Mouse (Mus musculus) E14TG2a.4 (cell line): ENCODE measurements at regions not wholly inside any gene's neighbourhood (a gene's known extent, or its start where the extent isn't known, plus 50 kb on each side); places are given as distances from the start of the nearest gene placed in this dataset.

Experiments
- H3K27me3 ChIP-seq: 2 replicates; pipeline ENCODE4 v1.6.1; 2014; ENCODE audit warnings: low read length, control low read depth; ENCODE audit not compliant: insufficient read depth
- H3K36me3 ChIP-seq: 2 replicates; pipeline ENCODE4 v1.6.1; 2014; ENCODE audit warnings: low read length, control low read depth; ENCODE audit not compliant: insufficient read depth
- H3K4me1 ChIP-seq: replicated peaks from 2 replicates; pipeline ENCODE4 v1.6.1; 2014; ENCODE audit warnings: low read depth, low read length, control low read depth
- H3K4me3 ChIP-seq: replicated peaks from 2 replicates; pipeline ENCODE4 v1.5.1; 2014; ENCODE audit warnings: mild to moderate bottlenecking, low read length
- H3K9me3 ChIP-seq: 2 replicates; pipeline ENCODE4 v1.6.1; 2014; ENCODE audit warnings: low read length, control low read depth
- CTCF ChIP-seq: conservative IDR thresholded peaks from 2 replicates; pipeline ENCODE4 v1.5.1; 2014; ENCODE audit warnings: low read length
- NANOG ChIP-seq: IDR thresholded peaks from 2 replicates; pipeline ENCODE4 v1.6.1; 2014; ENCODE audit warnings: borderline replicate concordance, low read length, mixed read lengths
- POU5F1 ChIP-seq: IDR thresholded peaks from 2 replicates; pipeline ENCODE4 v1.6.1; 2014; ENCODE audit warnings: low read length, borderline replicate concordance

GRCm38 (mm10) chr9:52280995-52281394 lies 112.6 kb upstream of the Zc3h12c start:
- Histone ChIP-seq H3K4me3 (no peak overlapping the region), H3K9me3 (no peaks in the 10 kb centered on the region), H3K4me1 (peaks cover 29% of the 10 kb centered on the region), H3K27me3 (peaks cover 11% of the 10 kb centered on the region), H3K36me3 (no peaks in the 10 kb centered on the region)
- TF ChIP-seq POU5F1 = no peak
- no peak for TF ChIP-seq NANOG
- TF ChIP-seq CTCF = no peak

GRCm38 (mm10) chr9:52280556-52280955 lies 112.2 kb upstream of the Zc3h12c start:
- Histone ChIP-seq H3K9me3 (no peaks in the 10 kb centered on the region), H3K27me3 (peaks cover 14% of the 10 kb centered on the region), H3K4me1 (peaks cover 26% of the 10 kb centered on the region), H3K36me3 (no peaks in the 10 kb centered on the region), H3K4me3 (no peak overlapping the region)
- TF ChIP-seq CTCF (no peak), POU5F1 (no peak), NANOG (no peak)

DNA sequence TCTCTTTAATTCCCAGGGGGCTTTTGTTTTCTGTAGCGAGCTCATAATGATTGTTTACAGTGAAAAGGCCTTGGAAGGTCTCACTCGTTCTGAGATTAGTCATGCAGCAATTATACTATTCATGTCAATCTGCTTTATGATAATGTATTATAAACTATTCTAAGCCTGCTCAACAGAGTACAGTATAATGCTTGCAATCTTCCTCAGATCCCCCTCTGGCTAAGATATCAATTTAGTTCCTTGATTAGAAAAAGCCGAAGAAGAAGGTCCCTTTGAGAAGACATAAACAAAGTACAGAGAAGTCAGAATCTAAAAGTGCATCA lies 110.3 kb upstream of the Zc3h12c start:
- Histone ChIP-seq H3K9me3 (no peaks in the 10 kb centered on the region), H3K4me1 (peaks cover 24% of the 10 kb centered on the region), H3K36me3 (no peaks in the 10 kb centered on the region), H3K27me3 (peaks cover 12% of the 10 kb centered on the region), H3K4me3 (no peak overlapping the region)
- TF ChIP-seq CTCF = no peak
- TF ChIP-seq NANOG = no peak
- no peak for TF ChIP-seq POU5F1

- no peak for TF ChIP-seq CTCF
- peak; percentile 69 for TF ChIP-seq POU5F1
- TF ChIP-seq NANOG = peak; percentile 84; the same call in 1 of the 2 replicates
- Histone ChIP-seq H3K27me3 (peaks cover 10% of the 10 kb centered on the region), H3K36me3 (no peaks in the 10 kb centered on the region), H3K4me1 (peaks cover 24% of the 10 kb centered on the region), H3K4me3 (no peak overlapping the region), H3K9me3 (no peaks in the 10 kb centered on the region)
These were observed 109.8 kb upstream of the Zc3h12c start for GRCm38 (mm10) chr9:52277954-52278700.

DNA sequence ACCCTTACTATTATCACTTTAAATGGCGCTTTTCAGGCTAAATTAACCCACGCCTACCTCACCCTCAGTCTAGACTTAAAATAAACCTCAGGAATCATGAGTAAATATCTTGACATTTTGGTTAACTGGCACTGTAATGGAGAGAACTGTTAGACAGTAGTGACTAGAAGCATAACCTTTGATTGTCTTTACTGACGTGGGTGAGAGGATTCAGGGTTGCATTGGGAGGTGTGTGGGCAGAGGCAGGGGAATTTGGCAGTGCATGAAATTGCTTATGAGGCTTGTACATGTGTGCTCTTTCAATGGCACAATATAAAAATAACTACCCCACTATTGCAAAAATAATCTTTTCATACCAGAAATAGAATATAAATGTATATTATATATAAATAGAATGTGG lies 105.6 kb upstream of the Zc3h12c start:
- TF ChIP-seq POU5F1 (no peak), NANOG (no peak), CTCF (no peak)
- H3K27me3 ChIP-seq = peaks cover 10% of the 10 kb centered on the region
- peaks cover 19% of the 10 kb centered on the region for H3K4me1 ChIP-seq
- no peaks in the 10 kb centered on the region for H3K36me3 ChIP-seq
- H3K9me3 ChIP-seq = no peaks in the 10 kb centered on the region
- H3K4me3 ChIP-seq = no peak overlapping the region

DNA sequence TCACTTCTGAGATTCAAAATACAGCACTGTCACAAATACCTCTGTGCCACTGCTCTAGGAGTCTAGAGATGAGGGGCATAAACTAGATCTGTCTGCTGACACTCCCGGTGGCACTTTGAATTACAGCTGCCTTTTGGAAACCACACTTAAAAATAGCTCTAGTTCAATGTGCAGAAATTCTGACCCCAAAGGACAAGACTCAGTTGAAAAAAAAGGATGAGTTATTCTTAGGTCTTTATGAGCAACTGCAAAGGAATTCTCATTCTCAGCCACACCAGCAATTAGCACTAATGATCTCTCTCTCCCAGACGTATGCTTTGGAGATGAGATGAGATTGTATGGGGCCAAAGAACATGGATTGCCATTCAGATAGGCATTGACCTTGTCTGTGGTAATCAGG lies 104.3 kb upstream of the Zc3h12c start:
- Histone ChIP-seq H3K9me3 (no peaks in the 10 kb centered on the region), H3K36me3 (no peaks in the 10 kb centered on the region), H3K27me3 (peaks cover 10% of the 10 kb centered on the region), H3K4me1 (peaks cover 6% of the 10 kb centered on the region), H3K4me3 (no peak overlapping the region)
- TF ChIP-seq POU5F1 (no peak), CTCF (no peak), NANOG (no peak)

DNA sequence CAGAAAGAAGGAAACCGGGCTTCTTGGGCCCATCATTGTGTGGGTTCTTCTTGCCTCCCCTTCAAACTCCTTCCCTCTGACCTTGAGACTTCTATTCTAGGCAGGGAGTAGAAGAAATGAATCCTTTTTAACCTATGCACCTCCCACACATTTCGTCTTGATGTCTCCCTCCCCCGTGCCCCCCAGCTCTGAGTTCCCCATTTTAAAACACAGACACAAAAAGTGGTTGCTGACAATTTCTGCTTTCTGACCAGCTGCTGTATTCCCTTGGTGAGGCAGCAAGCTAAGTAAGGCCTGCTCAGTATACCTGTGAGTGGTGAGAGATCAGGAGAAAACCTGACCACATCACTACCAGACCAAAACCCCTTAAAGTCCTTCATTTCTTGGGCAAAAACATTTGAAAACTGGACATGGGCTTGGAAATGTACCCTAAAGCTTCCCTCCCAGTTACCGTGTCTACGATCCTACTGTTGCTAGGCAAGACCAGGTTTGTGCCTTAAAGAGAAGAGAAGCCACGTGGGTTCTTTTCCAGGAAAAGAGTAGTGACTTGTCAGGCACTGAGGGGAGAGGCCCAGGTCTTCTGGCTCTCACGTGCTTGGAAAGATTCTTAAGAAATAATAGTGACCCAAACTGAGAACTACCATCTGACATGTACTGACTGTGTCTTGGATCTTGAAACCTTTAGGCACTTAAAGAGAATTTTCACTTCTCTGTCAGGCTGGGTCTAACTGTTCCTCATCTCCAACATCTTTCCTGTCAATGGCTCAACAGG lies 103.2 kb upstream of the Zc3h12c start:
- no peak for TF ChIP-seq NANOG
- TF ChIP-seq POU5F1 = no peak
- no peak for TF ChIP-seq CTCF
- Histone ChIP-seq H3K36me3 (no peaks in the 10 kb centered on the region), H3K27me3 (peaks cover 3% of the 10 kb centered on the region), H3K9me3 (no peaks in the 10 kb centered on the region), H3K4me1 (no peaks in the 10 kb centered on the region), H3K4me3 (no peak overlapping the region)

GRCm38 (mm10) chr9:52261538-52261937 lies 93.2 kb upstream of the Zc3h12c start:
- Histone ChIP-seq H3K4me1 (no peaks in the 10 kb centered on the region), H3K4me3 (no peak overlapping the region), H3K36me3 (no peaks in the 10 kb centered on the region), H3K27me3 (no peaks in the 10 kb centered on the region), H3K9me3 (peaks cover 14% of the 10 kb centered on the region)
- no peak for TF ChIP-seq CTCF
- no peak for TF ChIP-seq POU5F1
- no peak for TF ChIP-seq NANOG
